Mouse (Mus musculus) megakaryocyte progenitor cell, adult 5-6 weeks (primary cell): Measurements from ENCODE around the gene Cycs. TPM values are rescaled to one million over a fixed set of nuclear protein-coding genes. Genes with fewer than 3 reads are reported as not detected.

Experiments used
- ATAC-seq: replicated peaks from 2 replicates; pipeline ENCODE4 v1.8.0; 2016; ENCODE audit warnings: mild to moderate bottlenecking, moderate TSS enrichment, inconsistent platforms; ENCODE audit not compliant: poor library complexity
- total RNA-seq, 2 experiments: library from RNA; stranded (forward) in 1 of 2; stranded (reverse) in 1 of 2; fragments of 157-497, 149-512 nt in 1 of 2; fragments of 200-1000 nt in 1 of 2; gene quantifications; 2 replicates each; pipeline versions ENCODE4 v1.2.3 to v1.2.4; 2015 to 2017

Cycs gene
- total RNA-seq, 2 experiments from 2014 or later = 111 to 142 TPM

DNA sequence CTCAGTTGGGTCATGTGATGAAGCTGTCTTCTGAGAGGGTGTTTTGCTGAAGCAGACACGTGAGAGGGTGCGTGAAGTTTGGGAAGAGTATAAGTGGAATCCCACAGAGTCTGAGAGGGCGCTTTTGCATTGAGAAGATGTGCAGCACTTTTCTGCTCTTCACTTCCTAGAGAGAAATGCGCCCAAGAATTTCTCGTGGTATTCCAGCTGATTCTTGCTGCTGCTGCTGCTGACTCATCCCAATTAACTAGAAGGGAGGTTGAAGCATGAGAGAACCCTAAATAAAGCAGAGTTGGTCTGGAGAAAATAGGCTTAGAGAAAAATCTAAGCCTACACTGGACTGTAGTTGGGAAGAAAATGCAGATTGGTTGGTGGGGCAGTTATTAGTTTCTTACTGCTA, 17.3 kb downstream of the Cycs start:
- ATAC-seq = no peak

- ATAC-seq = peak; percentile 99
Measured at GRCm38 (mm10) chr6:50545412-50546043, 20.8 kb downstream of the Cycs start.

DNA sequence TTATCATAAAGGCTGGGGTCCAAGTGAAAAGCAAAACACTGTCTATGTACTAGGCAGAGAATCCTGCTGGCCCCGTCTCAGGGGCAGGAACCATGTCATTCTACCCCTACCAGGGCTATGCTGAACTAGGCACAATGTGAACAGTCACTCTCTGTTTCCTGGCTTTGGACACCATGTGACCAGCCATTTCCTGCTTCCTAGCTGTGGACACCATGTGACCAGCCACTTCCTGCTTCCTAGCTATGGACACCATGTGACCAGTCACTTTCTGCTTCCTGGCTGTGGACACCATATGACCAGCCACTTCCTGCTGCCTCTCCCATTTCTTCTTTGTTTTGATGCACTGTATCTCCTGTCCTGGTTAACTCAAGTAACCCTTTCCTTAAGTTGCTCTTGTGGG, 23.8 kb downstream of the Cycs start:
- ATAC-seq = no peak

DNA sequence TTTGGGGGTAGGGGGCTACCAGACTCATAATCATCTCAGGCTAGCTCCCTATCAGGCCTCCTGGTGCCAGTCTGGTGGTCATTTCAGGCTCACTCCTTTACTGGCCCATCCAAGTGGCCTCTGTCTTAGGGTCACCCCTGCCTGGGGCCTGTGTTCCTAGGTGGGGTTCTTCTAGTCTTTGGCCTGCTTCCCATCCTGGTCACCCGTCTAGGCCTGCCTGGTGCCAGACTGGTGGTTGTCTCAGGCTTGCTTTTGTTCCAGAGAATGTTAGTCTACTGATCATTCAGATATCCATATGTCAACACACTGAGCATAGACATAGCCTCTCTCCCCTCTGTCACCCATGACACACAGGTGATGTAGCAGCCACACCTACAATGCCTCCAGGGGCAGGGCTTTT, 26.7 kb downstream of the Cycs start:
- no peak for ATAC-seq

GRCm38 (mm10) chr6:50536461-50536892, 29.9 kb downstream of the Cycs start:
- peak; percentile 99 for ATAC-seq

- ATAC-seq = no peak
Measured at GRCm38 (mm10) chr6:50535346-50535745, 31.0 kb downstream of the Cycs start.

GRCm38 (mm10) chr6:50531920-50532319, 34.4 kb downstream of the Cycs start:
- ATAC-seq = no peak

DNA sequence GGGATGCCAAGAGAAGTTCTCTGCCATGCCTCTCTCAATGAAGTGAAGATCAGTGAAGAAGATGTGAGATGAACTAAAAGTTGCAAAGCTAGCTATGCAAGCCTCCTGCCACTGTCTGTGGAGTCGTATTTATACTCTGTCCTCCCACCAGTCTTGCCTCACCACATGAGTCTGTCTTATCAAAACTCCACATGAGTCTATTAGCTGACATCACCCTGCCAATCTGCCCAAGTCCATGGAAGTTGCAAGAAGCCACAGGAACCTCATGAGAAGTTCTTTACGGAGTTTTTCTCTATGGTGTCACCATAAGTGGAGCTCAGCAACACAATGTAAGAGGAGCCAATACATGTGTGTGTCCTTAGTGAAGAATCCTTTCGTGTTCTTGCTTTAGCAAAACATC, 35.3 kb downstream of the Cycs start:
- peak; percentile 34; the same call in 1 of the 2 replicates for ATAC-seq

DNA sequence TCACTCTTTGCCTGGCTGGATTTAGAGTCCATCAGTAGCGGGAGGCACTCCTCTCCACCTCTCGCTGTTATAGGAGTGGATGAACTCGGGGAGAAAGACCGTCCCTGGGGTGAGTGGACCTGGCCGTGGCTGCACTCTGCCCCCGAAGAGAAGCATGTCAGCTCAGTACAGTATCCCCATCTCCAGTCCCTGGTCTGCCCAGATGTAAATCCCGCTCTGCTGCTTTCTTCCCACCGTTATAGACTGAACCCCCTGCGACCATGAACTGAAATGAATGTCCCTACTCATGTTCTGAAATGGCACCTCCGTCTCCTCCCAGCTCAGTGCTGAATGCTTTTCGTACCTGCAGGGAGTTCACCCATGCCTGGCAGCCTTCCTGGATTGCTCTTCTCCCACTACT, 37.1 kb downstream of the Cycs start:
- no peak for ATAC-seq

GRCm38 (mm10) chr6:50527416-50527815, 38.9 kb downstream of the Cycs start:
- ATAC-seq = no peak

- ATAC-seq = peak; percentile 83
Measured at GRCm38 (mm10) chr6:50526597-50527024, 39.7 kb downstream of the Cycs start.

DNA sequence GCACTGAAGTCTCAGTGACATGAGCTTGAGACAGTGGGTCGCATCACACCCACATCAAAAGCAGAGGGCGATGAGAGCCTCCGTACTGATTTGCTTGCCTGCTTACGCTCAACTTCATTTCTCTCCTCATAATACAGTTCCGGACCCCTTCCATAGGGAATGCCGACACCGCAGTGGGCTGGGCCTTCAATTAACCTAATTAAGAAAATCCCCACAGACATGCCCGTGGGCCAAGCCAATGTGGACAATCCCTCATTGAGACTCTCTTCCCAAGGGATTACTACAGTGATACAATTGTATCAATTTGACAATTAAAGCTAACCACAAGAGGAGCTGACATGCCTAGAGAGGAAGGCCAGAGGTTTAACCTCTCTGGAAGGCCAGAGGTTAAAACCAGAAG, 40.5 kb downstream of the Cycs start:
- no peak for ATAC-seq

DNA sequence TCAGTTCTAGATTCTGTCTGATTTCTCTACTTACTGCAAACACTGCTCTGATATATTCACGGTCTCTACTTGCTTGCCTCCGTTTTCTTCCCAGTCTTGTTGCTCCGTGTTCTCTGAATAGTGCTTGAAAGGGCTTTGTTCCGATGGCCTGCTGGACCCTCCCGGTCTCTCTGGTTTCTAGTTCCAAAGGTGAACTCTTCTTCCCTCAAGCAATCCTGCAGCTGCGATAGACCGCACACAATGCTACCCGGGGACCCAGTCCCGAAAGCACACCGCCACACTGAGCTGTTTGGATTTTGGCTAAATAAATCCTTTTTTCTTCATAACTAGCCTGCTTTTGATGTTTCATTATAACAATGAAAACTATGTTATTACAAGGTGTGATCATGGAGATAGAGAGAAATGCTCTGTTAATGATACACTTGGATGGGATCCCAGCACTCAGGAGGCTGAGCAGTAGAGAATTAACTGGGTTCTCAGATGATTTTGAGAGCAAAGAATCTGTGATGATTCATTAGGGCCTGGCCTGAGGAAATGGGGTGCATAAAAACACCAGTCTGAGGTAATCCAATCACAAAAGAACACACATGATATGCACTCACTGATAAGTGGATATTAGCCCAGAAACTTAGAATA, 42.0 kb downstream of the Cycs start:
- no peak for ATAC-seq

GRCm38 (mm10) chr6:50522772-50523171, 43.6 kb downstream of the Cycs start:
- no peak for ATAC-seq

DNA sequence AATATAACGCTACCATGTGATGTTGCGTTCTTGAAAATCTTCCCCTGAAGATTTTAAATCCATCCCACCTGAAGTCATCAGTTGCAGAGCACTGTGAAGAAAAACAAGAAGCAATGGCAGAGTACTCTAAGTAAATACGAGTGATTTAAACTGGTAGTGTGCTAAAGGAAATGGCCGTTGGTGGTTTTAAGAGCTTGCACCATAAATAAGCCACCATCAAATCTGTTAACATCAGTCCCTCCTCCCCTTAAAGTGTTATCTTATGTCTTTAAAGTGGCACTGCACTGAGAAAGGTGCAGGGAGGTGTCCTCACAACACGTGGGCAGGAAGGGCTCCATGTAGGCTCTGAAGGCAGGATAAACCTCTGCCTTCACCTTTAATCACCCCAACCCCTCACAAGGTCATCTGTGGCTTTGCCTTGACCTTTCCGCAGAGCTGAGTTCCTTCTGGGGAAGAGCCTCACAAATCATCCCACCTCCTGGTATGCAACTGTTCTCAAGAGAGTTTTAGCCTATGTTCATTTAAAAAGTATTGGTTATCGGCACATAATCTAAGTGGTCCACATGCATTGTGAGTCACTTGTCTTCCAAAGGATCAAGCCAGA, 44.7 kb downstream of the Cycs start:
- ATAC-seq = peak; percentile 72

DNA sequence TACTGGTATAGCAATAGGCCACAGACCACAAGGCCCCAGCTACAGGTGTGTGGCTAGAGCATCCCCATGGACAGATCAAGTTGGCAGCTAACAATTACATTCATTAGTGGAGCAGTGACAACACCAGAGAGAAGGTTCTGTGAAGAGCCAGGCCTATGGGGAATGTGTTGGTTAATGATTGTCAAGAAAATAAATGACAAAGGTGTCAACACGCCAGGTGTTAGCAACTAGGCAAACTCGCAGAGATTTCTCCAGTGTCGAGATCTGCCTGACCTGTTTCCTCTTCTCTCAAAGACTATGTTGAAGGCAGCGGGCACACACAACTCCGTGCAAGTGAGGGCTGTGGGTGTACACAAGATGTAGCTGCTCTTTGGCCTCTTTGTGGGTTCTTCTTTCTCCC, 46.2 kb downstream of the Cycs start:
- ATAC-seq = no peak

DNA sequence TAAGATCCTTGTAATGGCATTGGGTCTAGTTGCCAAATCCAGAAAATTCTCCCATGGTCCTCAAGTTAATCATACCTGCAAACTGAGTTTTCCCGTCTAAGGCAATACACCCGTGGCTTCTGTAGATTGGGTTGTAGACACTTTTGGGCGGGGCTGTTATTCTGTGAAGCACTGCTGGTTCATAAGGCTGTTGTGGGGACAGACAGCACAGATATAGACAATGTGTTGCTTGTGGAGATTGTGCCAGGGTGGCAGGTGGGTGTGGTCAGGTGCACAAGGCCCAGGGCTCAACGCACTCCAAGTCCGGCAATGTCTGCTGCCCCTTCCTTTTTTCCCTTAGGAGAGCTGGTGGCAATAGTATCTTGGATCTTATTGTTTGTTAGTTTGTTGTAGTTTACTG, 48.0 kb downstream of the Cycs start:
- ATAC-seq = peak; percentile 57

Other genes with a start within 250 kb of the Cycs start
- 6.4 and 6.9 TPM in 2 replicates for gene Osbpl3, start 110.3 kb downstream of the Cycs start, total RNA-seq (2015)
- 10.3 and 11.6 TPM in 2 replicates for gene Osbpl3, start 110.3 kb downstream of the Cycs start, total RNA-seq (2017)
- 4.7 and 5.5 TPM in 2 replicates for gene 4921507P07Rik, start 30.1 kb upstream of the Cycs start, total RNA-seq (2015)
- gene 4921507P07Rik, start 30.1 kb upstream of the Cycs start, total RNA-seq (2017) = 0.87 and 1.4 TPM in 2 replicates
- gene Npvf, start 87.9 kb upstream of the Cycs start, total RNA-seq (2015) = not detected in 2 replicates
- not detected in 2 replicates for gene Npvf, start 87.9 kb upstream of the Cycs start, total RNA-seq (2017)